ENCODE assay signal across 10 mouse cellular contexts in genomic region chr2:27415060-27415783, GRCm38 (mm10). TPM values are rescaled to one million over a fixed set of nuclear protein-coding genes. Genes with fewer than 3 reads are reported as not detected.
A peak's percentile ranks its signal among the peaks of the same experiment; 100 is the strongest.
DNase-seq lines count a peak whose midpoint lies in the region; ATAC-seq and TF ChIP-seq lines count a peak whose summit lies in the region.
"Had no signal": no experiment of that assay in that cellular context is flagged by ENCODE, and none has a peak within 500 bp of the region (broad histone marks: within the 10 kb centered on the region; RNA-seq: fewer than 3 reads in every experiment).

No protein-coding gene starts in this region.

- no peak overlapping the region for H3K4me2 ChIP-seq in hindbrain, embryonic 12.5 days (replicated peaks)
- H3K4me2 ChIP-seq in neural tube, embryonic 14.5 days (ENCODE audit: low read depth, low read length) = no peak overlapping the region

- peak overlapping the region; percentile 88 for H3K27ac ChIP-seq in hindbrain, embryonic 12.5 days
- H3K27ac ChIP-seq in neural tube, embryonic 14.5 days (ENCODE audit: low read depth, low read length) = peak overlapping the region; percentile 53; the same call in 1 of the 2 replicates

- WGBS in hindbrain, embryonic 12.5 days = 64% methylated on average over 11 of the region's 11 CpGs
- WGBS in neural tube, embryonic 14.5 days = 56% methylated on average over 11 of the region's 11 CpGs

- no peak for DNase-seq in heart, postnatal 14 days
- no peak for DNase-seq in kidney, postnatal 14 days
- no peak for DNase-seq in urinary bladder, adult 2 months (ENCODE audit: low spot score)
- DNase-seq: heart, postnatal 10 days; layer of hippocampus, adult 9-11 months had no signal

- no peaks in the 10 kb centered on the region for H3K9me3 ChIP-seq in megakaryocyte, embryonic 14.5 days
- H3K9me3 ChIP-seq in E14TG2a.4 (ENCODE audit: low read length) = no peaks in the 10 kb centered on the region
- H3K9me3 ChIP-seq in hindbrain, embryonic 12.5 days (replicated peaks) = no peaks in the 10 kb centered on the region
- H3K9me3 ChIP-seq in neural tube, embryonic 14.5 days (ENCODE audit: control insufficient read depth, low read length) = no peaks in the 10 kb centered on the region

- no peak for ATAC-seq in megakaryocyte, adult 5-6 weeks (ENCODE audit: poor library complexity, severe bottlenecking)
- no peak for ATAC-seq in hindbrain, embryonic 12.5 days (ENCODE audit: low FRiP score)
- ATAC-seq in neural tube, embryonic 14.5 days (ENCODE audit: low read depth) = no peak

- intact Hi-C loops in heart, postnatal 14 days (cut with DNase I) = no loop called here

- H3K27me3 ChIP-seq in megakaryocyte, embryonic 14.5 days (replicated peaks) = peaks cover 28% of the 10 kb centered on the region
- no peaks in the 10 kb centered on the region for H3K27me3 ChIP-seq in E14TG2a.4 (ENCODE audit: insufficient read depth, low read length)
- no peaks in the 10 kb centered on the region for H3K27me3 ChIP-seq in hindbrain, embryonic 12.5 days
- no peaks in the 10 kb centered on the region for H3K27me3 ChIP-seq in neural tube, embryonic 14.5 days (ENCODE audit: control insufficient read depth, insufficient read depth, low read length)

- H3K4me3 ChIP-seq in megakaryocyte, embryonic 14.5 days (replicated peaks) = peak overlapping the region; percentile 28
- peak overlapping the region; percentile 45 for H3K4me3 ChIP-seq in E14TG2a.4 (replicated peaks; ENCODE audit: low read length)
- no peak overlapping the region for H3K4me3 ChIP-seq in hindbrain, embryonic 12.5 days
- H3K4me3 ChIP-seq in neural tube, embryonic 14.5 days (ENCODE audit: low read depth, low read length) = no peak overlapping the region

- H3K4me1 ChIP-seq in megakaryocyte, embryonic 14.5 days = peaks cover 83% of the 10 kb centered on the region
- peaks cover 99% of the 10 kb centered on the region for H3K4me1 ChIP-seq in E14TG2a.4 (replicated peaks; ENCODE audit: low read depth, low read length)
- peaks cover 92% of the 10 kb centered on the region for H3K4me1 ChIP-seq in hindbrain, embryonic 12.5 days
- peaks cover 58% of the 10 kb centered on the region for H3K4me1 ChIP-seq in neural tube, embryonic 14.5 days (ENCODE audit: control insufficient read depth, insufficient read depth, low read length)

- H3K36me3 ChIP-seq in megakaryocyte, embryonic 14.5 days (replicated peaks; ENCODE audit: low read length) = no peaks in the 10 kb centered on the region
- H3K36me3 ChIP-seq in E14TG2a.4 (ENCODE audit: insufficient read depth, low read length) = peaks cover 4% of the 10 kb centered on the region
- no peaks in the 10 kb centered on the region for H3K36me3 ChIP-seq in hindbrain, embryonic 12.5 days
- no peaks in the 10 kb centered on the region for H3K36me3 ChIP-seq in neural tube, embryonic 14.5 days (ENCODE audit: control insufficient read depth, insufficient read depth, low read length)

- TF ChIP-seq CTCF in E14TG2a.4 (conservative IDR thresholded peaks at IDR 0.05; ENCODE audit: low read length) = no peak

- no peak overlapping the region for H3K9ac ChIP-seq in hindbrain, embryonic 12.5 days
- 0 out of 2 replicates have a peak overlapping the region, but pooled peaks have one; percentile 16 for H3K9ac ChIP-seq in neural tube, embryonic 14.5 days (replicated peaks; ENCODE audit: low read depth, low read length)

RNA-seq across cellular contexts. Expression of gene Vav2, which starts 11.6 kb away (rescaled TPM):
- 2.8 and 5.5 TPM in 2 replicates for polyA plus RNA-seq in megakaryocyte, embryonic 14.5 days (2012; ENCODE audit: insufficient read depth, low replicate concordance)
- total RNA-seq in megakaryocyte, adult 5-6 weeks (2015) = 5.9 and 8.0 TPM in 2 replicates
- 11.0 and 11.5 TPM in 2 replicates for total RNA-seq in megakaryocyte, adult 5-6 weeks (2017)
- 23.0 and 23.6 TPM in 2 replicates for polyA plus RNA-seq in hindbrain, embryonic 12.5 days (2016; fragmentation: Nextera tagmentation; extraction: Ambion mirVana)
- polyA plus RNA-seq in neural tube, embryonic 14.5 days (2014; fragmentation: Nextera tagmentation; extraction: Ambion mirVana) = 14.5 and 18.7 TPM in 2 replicates
- total RNA-seq in heart, postnatal 14 days (2021) = 10 to 100 TPM; 14.4 to 15.0 TPM
- polyA plus RNA-seq in urinary bladder, adult 2 months (2012; rRNA removed) = 24.7 and 25.8 TPM in 2 replicates

RNA-seq across cellular contexts. Expression of gene Brd3os, which starts 26.9 kb away (rescaled TPM):
- 0.51 TPM in 1 of 2 replicates, not detected in the other for polyA plus RNA-seq in megakaryocyte, embryonic 14.5 days (2012; ENCODE audit: insufficient read depth, low replicate concordance)
- 0.93 TPM in 1 of 2 replicates, not detected in the other for total RNA-seq in megakaryocyte, adult 5-6 weeks (2015)
- total RNA-seq in megakaryocyte, adult 5-6 weeks (2017) = 0.11 TPM in 1 of 2 replicates, not detected in the other
- polyA plus RNA-seq in hindbrain, embryonic 12.5 days (2016; fragmentation: Nextera tagmentation; extraction: Ambion mirVana) = 18.9 and 19.3 TPM in 2 replicates
- polyA plus RNA-seq in neural tube, embryonic 14.5 days (2014; fragmentation: Nextera tagmentation; extraction: Ambion mirVana) = 39.6 and 51.2 TPM in 2 replicates
- 1 to 10 TPM; 1.2 TPM for total RNA-seq in heart, postnatal 14 days (2021)
- 8.0 and 10.2 TPM in 2 replicates for polyA plus RNA-seq in urinary bladder, adult 2 months (2012; rRNA removed)

Comparison
In these comparisons a context has a peak if more than half of its experiments do, and no peak if none do; other contexts are left out.
1. H3K4me3 ChIP-seq: peak in megakaryocyte, embryonic 14.5 days (single experiment) and E14TG2a.4 (single experiment); none in hindbrain, embryonic 12.5 days (single experiment) and neural tube, embryonic 14.5 days (single experiment).